Mouse (Mus musculus) cortical plate, adult 2 months (tissue): ENCODE data around the gene Galnt17. TPM values are rescaled to one million over a fixed set of nuclear protein-coding genes. Genes with fewer than 3 reads are reported as not detected.
A peak's percentile ranks its signal among the peaks of the same experiment; 100 is the strongest.

Experiments
- H3K27ac ChIP-seq: fragments of 200-500 bp; 2 replicates; pipeline ENCODE4 v1.5.1; 2012; ENCODE audit warnings: low read length, control low read depth, inconsistent platforms; ENCODE audit not compliant: insufficient read depth
- H3K4me1 ChIP-seq: fragments of 200-500 bp; 2 replicates; pipeline ENCODE4 v1.6.1; 2011; ENCODE audit warnings: low read length; ENCODE audit not compliant: control insufficient read depth, insufficient read depth
- H3K4me3 ChIP-seq: fragments of 200-500 bp; 2 replicates; pipeline ENCODE4 v1.5.1; 2011; ENCODE audit warnings: mild to moderate bottlenecking, low read length, control low read depth; ENCODE audit not compliant: insufficient read depth
- CTCF ChIP-seq: fragments of 200-500 bp; IDR thresholded peaks from 2 replicates; pipeline ENCODE4 v1.5.1; 2011; ENCODE audit warnings: mild to moderate bottlenecking, control low read depth, low read length; ENCODE audit not compliant: insufficient read depth; ENCODE audit errors: extremely low read depth
- POLR2A ChIP-seq: fragments of 200-500 bp; IDR thresholded peaks from 2 replicates; pipeline ENCODE4 v1.6.1; 2011; ENCODE audit warnings: mild to moderate bottlenecking, low read length, control low read depth; ENCODE audit not compliant: insufficient read depth; ENCODE audit errors: extremely low read depth
- polyA plus RNA-seq: library from polyadenylated mRNA; depleted of rRNA; stranded (reverse); fragments of >200 nt; gene quantifications from 2 replicates; pipeline ENCODE4 v1.2.3, GENCODE M21; 2012

Galnt17 gene
- polyA plus RNA-seq, 1 experiment = 16.7 TPM

GRCm38 (mm10) chr5:131074295-131074694 is 234.0 kb downstream of the Galnt17 start:
- TF ChIP-seq CTCF (no peak), POLR2A (no peak)
- no peaks in the 10 kb centered on the region for H3K4me1 ChIP-seq
- H3K27ac ChIP-seq = no peak overlapping the region
- H3K4me3 ChIP-seq = no peak overlapping the region

GRCm38 (mm10) chr5:131065174-131065573 is 243.1 kb downstream of the Galnt17 start:
- Histone ChIP-seq H3K4me1 (peaks cover 2% of the 10 kb centered on the region; the same call in 1 of the 2 replicates), H3K27ac (no peak overlapping the region), H3K4me3 (no peak overlapping the region)
- TF ChIP-seq CTCF = no peak
- no peak for TF ChIP-seq POLR2A

GRCm38 (mm10) chr5:131048505-131048904 is 259.8 kb downstream of the Galnt17 start:
- Histone ChIP-seq H3K27ac (no peak overlapping the region), H3K4me1 (no peaks in the 10 kb centered on the region)
- TF ChIP-seq POLR2A (no peak), CTCF (no peak)

GRCm38 (mm10) chr5:131043130-131043529 is 265.2 kb downstream of the Galnt17 start:
- TF ChIP-seq CTCF = no peak
- no peak for TF ChIP-seq POLR2A
- Histone ChIP-seq H3K27ac (no peak overlapping the region), H3K4me3 (no peak overlapping the region), H3K4me1 (no peaks in the 10 kb centered on the region)

More at GRCm38 (mm10) chr5:131048505-131048904, 259.8 kb downstream of the Galnt17 start:
- H3K4me3 ChIP-seq = no peak overlapping the region

- Histone ChIP-seq H3K27ac (no peak overlapping the region), H3K4me3 (no peak overlapping the region), H3K4me1 (no peaks in the 10 kb centered on the region)
- TF ChIP-seq POLR2A = no peak
- no peak for TF ChIP-seq CTCF
Measured at GRCm38 (mm10) chr5:131040441-131040840, 267.9 kb downstream of the Galnt17 start.

- no peaks in the 10 kb centered on the region for H3K4me1 ChIP-seq
- TF ChIP-seq CTCF (no peak), POLR2A (no peak)
- H3K27ac ChIP-seq = no peak overlapping the region
- no peak overlapping the region for H3K4me3 ChIP-seq
Measured at GRCm38 (mm10) chr5:131039611-131040313, 268.5 kb downstream of the Galnt17 start.

GRCm38 (mm10) chr5:131024506-131024905 is 283.8 kb downstream of the Galnt17 start:
- Histone ChIP-seq H3K27ac (0 out of 2 replicates have a peak overlapping the region, but pooled peaks have one; percentile 37), H3K4me1 (peaks cover 1% of the 10 kb centered on the region; the same call in 1 of the 2 replicates), H3K4me3 (no peak overlapping the region)
- TF ChIP-seq CTCF (no peak), POLR2A (no peak)

GRCm38 (mm10) chr5:131022396-131022993 is 285.8 kb downstream of the Galnt17 start:
- TF ChIP-seq CTCF (no peak), POLR2A (no peak)
- peaks cover 1% of the 10 kb centered on the region; the same call in 1 of the 2 replicates for H3K4me1 ChIP-seq
- H3K4me3 ChIP-seq = no peak overlapping the region
- no peak overlapping the region for H3K27ac ChIP-seq

- Histone ChIP-seq H3K4me3 (no peak overlapping the region), H3K4me1 (peaks cover 1% of the 10 kb centered on the region; the same call in 1 of the 2 replicates), H3K27ac (no peak overlapping the region)
- TF ChIP-seq POLR2A (no peak), CTCF (no peak)
Measured at GRCm38 (mm10) chr5:131020936-131021335, 287.4 kb downstream of the Galnt17 start.

- no peak for TF ChIP-seq CTCF
- H3K4me3 ChIP-seq = no peak overlapping the region
- H3K4me1 ChIP-seq = no peaks in the 10 kb centered on the region; the same call in 1 of the 2 replicates
- no peak overlapping the region for H3K27ac ChIP-seq
Measured at GRCm38 (mm10) chr5:131019346-131019965, 288.8 kb downstream of the Galnt17 start.
